Mouse (Mus musculus): ENCODE data around the gene Gna11.

DNA sequence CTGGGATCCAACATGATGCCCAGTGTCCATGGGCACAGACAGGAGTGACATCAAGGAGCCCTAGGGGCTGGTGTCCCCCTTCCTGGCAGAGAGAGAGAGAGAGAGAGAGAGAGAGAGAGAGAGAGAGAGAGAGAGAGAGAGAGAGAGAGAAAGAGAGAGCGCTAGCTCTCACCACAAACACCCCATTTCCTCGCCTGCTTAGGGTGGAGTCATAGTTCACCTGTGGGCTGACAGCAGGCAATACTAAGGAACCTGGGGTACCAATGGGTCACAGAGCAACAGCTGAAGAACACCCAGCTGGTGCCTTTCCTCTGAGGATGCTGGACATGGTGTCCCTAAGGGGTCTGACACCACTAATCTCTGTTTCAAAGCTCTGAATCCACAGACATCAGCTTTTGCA lies 7.6 kb downstream of the Gna11 start:
- TF ChIP-seq GATA1 (IDR thresholded peaks at IDR 0.05; ENCODE audit: borderline replicate concordance, low read length) (no peak), FLI1 (IDR thresholded peaks at IDR 0.05; ENCODE audit: low read length) (no peak)

Data from megakaryocyte, embryonic 14.5 days (primary cell).